Mouse (Mus musculus) frontal cortex, adult 2 months (tissue): ENCODE measurements around the gene Fam183b. TPM values are rescaled to one million over a fixed set of nuclear protein-coding genes. Genes with fewer than 3 reads are reported as not detected.

Source experiments
- DNase-seq, 2 experiments: peaks; one replicate each; pipeline ENCODE4 v3.0.0; 2022; ENCODE audit warnings: low spot score in 1 of 2; ENCODE audit errors: extremely low spot score in 1 of 2
- polyA plus RNA-seq: library from polyadenylated mRNA; depleted of rRNA; stranded (reverse); fragments of >200 nt; gene quantifications from 2 replicates; pipeline ENCODE4 v1.2.3, GENCODE M21; 2012; rRNA removed

The Fam183b gene
- polyA plus RNA-seq, 1 experiment, result 1.2 TPM

- DNase-seq, result no peak
Measured at GRCm38 (mm10) chr11:58782480-58783089, 19.2 kb downstream of the Fam183b start, which contains the start of gene Olfr314. Gene Olfr314 (plus strand): TSS chr11:58782952.

- no peak for DNase-seq
Measured at GRCm38 (mm10) chr11:58772888-58773287, 28.9 kb downstream of the Fam183b start, which contains the start of gene Olfr315. Gene Olfr315 (plus strand): TSS chr11:58773188.

- no peak for DNase-seq
Measured at GRCm38 (mm10) chr11:58752434-58752833, 49.3 kb downstream of the Fam183b start, which contains the start of gene Olfr316. Gene Olfr316 (plus strand): TSS chr11:58752734.

GRCm38 (mm10) chr11:58751096-58751495 is 50.7 kb downstream of the Fam183b start:
- peak; percentile 35 to 73 for DNase-seq

Other genes with a start within 250 kb of the Fam183b start
- gene Olfr328, start 246.3 kb downstream of the Fam183b start, polyA plus RNA-seq, result not detected in 2 replicates
- gene Olfr224, start 231.4 kb downstream of the Fam183b start, polyA plus RNA-seq, result not detected in 2 replicates
- gene Olfr325, start 224.2 kb downstream of the Fam183b start, polyA plus RNA-seq, result not detected in 2 replicates
- gene Olfr324, start 206.8 kb downstream of the Fam183b start, polyA plus RNA-seq, result 0.02 and 0.06 TPM in 2 replicates
- not detected in 2 replicates for gene 2210407C18Rik, start 185.9 kb downstream of the Fam183b start, polyA plus RNA-seq
- gene Olfr323, start 171.5 kb downstream of the Fam183b start, polyA plus RNA-seq, result not detected in 2 replicates
- gene Trim58, start 161.5 kb downstream of the Fam183b start, polyA plus RNA-seq, result 0.08 and 0.12 TPM in 2 replicates
- not detected in 2 replicates for gene Olfr322, start 143.2 kb downstream of the Fam183b start, polyA plus RNA-seq
- not detected in 2 replicates for gene Olfr320, start 120.9 kb downstream of the Fam183b start, polyA plus RNA-seq
- not detected in 2 replicates for gene Olfr319, start 102.8 kb downstream of the Fam183b start, polyA plus RNA-seq
- gene Olfr318, start 77.9 kb downstream of the Fam183b start, polyA plus RNA-seq, result not detected in 2 replicates
- 0.06 TPM in 1 of 2 replicates, not detected in the other for gene Olfr317, start 62.7 kb downstream of the Fam183b start, polyA plus RNA-seq
- 1.7 and 3.6 TPM in 2 replicates for gene Olfr316, start 49.2 kb downstream of the Fam183b start, polyA plus RNA-seq
- not detected in 2 replicates for gene Olfr315, start 28.8 kb downstream of the Fam183b start, polyA plus RNA-seq
- not detected in 2 replicates for gene Olfr314, start 19.0 kb downstream of the Fam183b start, polyA plus RNA-seq
- not detected in 2 replicates for gene Olfr313, start 13.0 kb upstream of the Fam183b start, polyA plus RNA-seq
- 0.02 TPM in 1 of 2 replicates, not detected in the other for gene Olfr312, start 27.3 kb upstream of the Fam183b start, polyA plus RNA-seq
- gene Olfr311, start 37.3 kb upstream of the Fam183b start, polyA plus RNA-seq, result 0.06 TPM in 1 of 2 replicates, not detected in the other
- gene Gm12258, start 45.2 kb upstream of the Fam183b start, polyA plus RNA-seq, result 19.7 and 22.5 TPM in 2 replicates
- 6.9 and 7.5 TPM in 2 replicates for gene 2810021J22Rik, start 65.3 kb upstream of the Fam183b start, polyA plus RNA-seq
- gene Zfp39, start 102.3 kb upstream of the Fam183b start, polyA plus RNA-seq, result 6.3 and 6.4 TPM in 2 replicates
- gene Btnl10, start 115.9 kb upstream of the Fam183b start, polyA plus RNA-seq, result 0.19 and 0.26 TPM in 2 replicates
- gene Rnf187, start 137.0 kb upstream of the Fam183b start, polyA plus RNA-seq, result 554 and 589 TPM in 2 replicates
- 174 and 184 TPM in 2 replicates for gene Hist3h2ba, start 147.0 kb upstream of the Fam183b start, polyA plus RNA-seq
- gene Hist3h2a, start 152.7 kb upstream of the Fam183b start, polyA plus RNA-seq, result 54.3 and 57.7 TPM in 2 replicates
- gene Trim17, start 152.7 kb upstream of the Fam183b start, polyA plus RNA-seq, result 7.8 and 9.7 TPM in 2 replicates
- 26.2 and 28.4 TPM in 2 replicates for gene Trim11, start 176.1 kb upstream of the Fam183b start, polyA plus RNA-seq